Mouse (Mus musculus): ENCODE measurements around the gene Blnk.

Blnk gene

GRCm38 (mm10) chr19:40994057-40994585 is at the start of gene Blnk:
Gene Blnk (minus strand): TSS chr19:40994535.
- DNase-seq, result peak; percentile 99

- no peak for DNase-seq
Measured at GRCm38 (mm10) chr19:41039110-41039509, 44.8 kb upstream of the Blnk start.

- no peak for DNase-seq
Measured at GRCm38 (mm10) chr19:41035809-41036551, 41.6 kb upstream of the Blnk start.

GRCm38 (mm10) chr19:41031869-41032268 is 37.5 kb upstream of the Blnk start:
- DNase-seq, result no peak

GRCm38 (mm10) chr19:41031009-41031408 is 36.7 kb upstream of the Blnk start:
- DNase-seq, result no peak

- no peak for DNase-seq
Measured at GRCm38 (mm10) chr19:41030161-41030560, 35.8 kb upstream of the Blnk start.

GRCm38 (mm10) chr19:41029219-41029618 is 34.9 kb upstream of the Blnk start, which contains the start of gene Dntt:
Gene Dntt (plus strand): TSS chr19:41029275.
- DNase-seq, result no peak

GRCm38 (mm10) chr19:41027601-41028000 is 33.3 kb upstream of the Blnk start:
- DNase-seq, result no peak

- no peak for DNase-seq
Measured at GRCm38 (mm10) chr19:41027024-41027423, 32.7 kb upstream of the Blnk start.

GRCm38 (mm10) chr19:41026551-41026950 is 32.2 kb upstream of the Blnk start:
- no peak for DNase-seq

- DNase-seq, result no peak
Measured at GRCm38 (mm10) chr19:41022244-41022643, 27.9 kb upstream of the Blnk start.

GRCm38 (mm10) chr19:41020537-41020936 is 26.2 kb upstream of the Blnk start:
- no peak for DNase-seq

GRCm38 (mm10) chr19:41019164-41019675 is 24.9 kb upstream of the Blnk start:
- no peak for DNase-seq

- no peak for DNase-seq
Measured at GRCm38 (mm10) chr19:41015951-41016716, 21.8 kb upstream of the Blnk start.

- DNase-seq, result no peak
Measured at GRCm38 (mm10) chr19:41014003-41014402, 19.7 kb upstream of the Blnk start.

GRCm38 (mm10) chr19:41013591-41013990 is 19.3 kb upstream of the Blnk start:
- no peak for DNase-seq

GRCm38 (mm10) chr19:41011676-41012075 is 17.3 kb upstream of the Blnk start:
- DNase-seq, result no peak

- no peak for DNase-seq
Measured at GRCm38 (mm10) chr19:41008674-41009395, 14.5 kb upstream of the Blnk start.

- DNase-seq, result no peak
Measured at GRCm38 (mm10) chr19:41007733-41008132, 13.4 kb upstream of the Blnk start.

GRCm38 (mm10) chr19:41007326-41007725 is 13.0 kb upstream of the Blnk start:
- peak; percentile 98 for DNase-seq

- DNase-seq, result no peak
Measured at GRCm38 (mm10) chr19:41006621-41007020, 12.3 kb upstream of the Blnk start.

- no peak for DNase-seq
Measured at GRCm38 (mm10) chr19:41003694-41004315, 9.5 kb upstream of the Blnk start.

GRCm38 (mm10) chr19:40999569-40999968 is 5.2 kb upstream of the Blnk start:
- peak; percentile 64 for DNase-seq
